Mouse (Mus musculus) CD8-positive naive resting alpha-beta T cell, adult 2 months (primary cell): ENCODE measurements at regions not wholly inside any gene's neighbourhood (a gene's known extent, or its start where the extent isn't known, plus 50 kb on each side); places are given as distances from the start of the nearest gene placed in this dataset.

ENCODE experiments used
- DNase-seq, 2 experiments: peaks; one replicate each; pipeline ENCODE4 v3.0.0; 2022; ENCODE audit warnings: low read depth in 2 of 2, low spot score in 2 of 2

DNA sequence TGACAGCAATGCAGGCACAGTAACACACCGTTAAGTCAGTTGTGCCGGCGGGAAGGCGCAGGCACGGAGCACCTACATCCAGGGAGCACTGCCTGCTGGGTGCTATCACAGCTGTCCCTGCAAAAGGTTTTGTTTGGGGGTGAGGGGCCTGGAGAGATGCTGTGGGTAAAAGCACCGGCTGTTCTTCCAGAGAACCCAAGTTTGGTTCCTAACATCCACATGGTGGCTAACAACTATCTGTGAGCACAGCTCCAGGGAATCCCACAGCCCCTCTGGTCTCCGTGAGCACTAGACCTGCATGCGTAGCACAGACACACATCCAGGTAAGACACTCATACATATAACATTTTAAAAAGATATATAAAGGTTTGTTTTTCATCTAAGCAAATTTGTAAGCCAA, 72.0 kb upstream of the Slc38a4 start:
- DNase-seq: no peak

DNA sequence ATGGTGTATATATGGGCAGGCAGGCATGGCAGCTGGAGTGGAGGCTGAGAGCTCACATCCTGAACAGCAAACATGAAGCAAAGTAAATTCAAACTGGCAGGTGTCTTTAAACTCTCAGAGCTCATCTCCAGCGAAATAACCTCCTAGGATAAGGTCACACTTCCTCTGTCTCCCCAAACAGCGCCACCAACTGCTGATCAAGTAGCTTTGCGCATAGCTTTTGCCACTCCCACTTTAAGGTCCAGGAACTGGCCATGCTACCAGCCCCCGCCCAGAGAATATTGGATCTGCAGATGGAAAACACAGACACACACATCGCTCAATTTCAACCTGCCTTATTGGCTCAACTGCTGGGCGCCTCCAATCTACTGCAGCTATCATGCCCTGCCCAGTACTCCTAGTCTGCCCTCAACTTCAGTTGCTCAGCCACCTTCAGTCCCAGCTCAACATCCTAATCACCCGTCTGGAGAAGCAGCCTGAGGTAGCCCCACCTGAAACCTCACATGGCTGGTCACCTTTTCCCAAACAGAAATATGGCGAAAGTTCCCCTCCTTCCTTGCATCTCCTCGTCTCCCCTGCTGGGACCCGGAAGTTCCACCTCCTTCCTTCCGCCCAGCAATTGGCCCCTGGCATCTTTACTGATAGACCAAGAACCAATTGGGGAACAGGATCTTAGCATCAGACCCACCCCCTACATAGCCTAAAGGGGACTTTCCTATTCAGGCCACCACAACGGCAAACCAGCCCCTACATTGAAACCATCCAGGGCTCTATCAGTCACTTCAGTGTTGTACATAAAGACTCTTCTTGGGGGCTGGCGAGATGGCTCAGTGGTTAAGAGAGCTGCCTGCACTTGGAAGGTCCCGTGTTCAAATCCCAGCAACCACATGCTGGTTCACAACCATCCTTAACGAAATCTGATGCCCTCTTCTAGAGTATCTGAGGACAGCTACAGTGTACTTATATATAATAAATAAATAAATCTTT, 70.4 kb upstream of the Slc38a4 start:
- no peak for DNase-seq

DNA sequence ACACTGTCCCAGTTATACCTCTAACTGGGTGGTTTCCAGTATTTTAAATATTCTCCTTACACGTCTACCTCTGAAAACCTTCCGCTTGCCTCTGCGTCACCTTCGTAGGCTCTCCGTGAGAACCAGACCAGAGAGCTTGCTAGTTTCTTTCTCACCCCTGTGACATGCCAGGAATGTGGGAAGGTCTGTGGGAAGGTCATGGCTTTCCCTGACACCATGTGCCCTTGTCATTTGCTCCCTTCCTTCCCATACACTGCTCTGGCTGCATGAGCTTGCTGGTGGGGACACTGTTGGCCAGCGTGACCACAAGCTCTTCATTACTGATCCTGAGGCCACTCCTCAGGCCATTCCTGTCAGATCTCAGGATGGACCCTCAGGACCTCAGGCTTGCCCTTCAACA, 66.5 kb upstream of the Slc38a4 start:
- no peak for DNase-seq

DNA sequence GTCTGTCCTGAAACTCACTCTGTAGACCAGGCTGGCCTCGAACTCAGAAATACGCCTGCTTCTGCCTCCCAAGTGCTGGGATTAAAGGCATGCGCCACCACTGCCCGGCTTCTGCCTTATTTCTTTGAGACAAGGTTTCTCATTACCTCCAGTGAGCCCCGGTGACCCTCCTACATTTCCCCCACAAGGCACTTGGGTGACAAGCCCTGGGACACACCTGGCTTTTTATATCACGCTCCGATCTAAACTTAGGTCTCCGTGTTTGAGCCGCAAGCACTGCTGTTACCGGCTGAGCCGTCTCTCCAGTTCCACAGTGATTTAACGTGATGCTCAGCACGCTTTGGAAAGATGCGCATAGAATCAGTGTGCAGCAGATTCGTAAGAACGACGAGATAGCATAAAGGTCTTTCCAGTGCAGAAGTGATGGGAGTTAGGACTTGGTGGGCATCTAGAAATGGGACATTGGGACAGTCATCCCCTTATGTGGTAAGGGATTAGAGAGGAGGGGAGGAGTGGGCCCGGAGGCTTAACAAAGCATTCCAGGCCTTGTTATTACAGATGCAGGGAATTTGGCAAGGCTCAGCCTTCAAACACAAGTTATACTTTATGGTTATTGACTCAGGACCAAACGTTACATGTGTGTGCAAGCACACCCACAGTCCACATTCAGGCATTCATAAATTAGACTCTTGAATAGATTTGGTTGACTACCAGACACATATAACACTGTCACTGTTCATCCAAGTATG, 56.9 kb upstream of the Slc38a4 start:
- no peak for DNase-seq

DNA sequence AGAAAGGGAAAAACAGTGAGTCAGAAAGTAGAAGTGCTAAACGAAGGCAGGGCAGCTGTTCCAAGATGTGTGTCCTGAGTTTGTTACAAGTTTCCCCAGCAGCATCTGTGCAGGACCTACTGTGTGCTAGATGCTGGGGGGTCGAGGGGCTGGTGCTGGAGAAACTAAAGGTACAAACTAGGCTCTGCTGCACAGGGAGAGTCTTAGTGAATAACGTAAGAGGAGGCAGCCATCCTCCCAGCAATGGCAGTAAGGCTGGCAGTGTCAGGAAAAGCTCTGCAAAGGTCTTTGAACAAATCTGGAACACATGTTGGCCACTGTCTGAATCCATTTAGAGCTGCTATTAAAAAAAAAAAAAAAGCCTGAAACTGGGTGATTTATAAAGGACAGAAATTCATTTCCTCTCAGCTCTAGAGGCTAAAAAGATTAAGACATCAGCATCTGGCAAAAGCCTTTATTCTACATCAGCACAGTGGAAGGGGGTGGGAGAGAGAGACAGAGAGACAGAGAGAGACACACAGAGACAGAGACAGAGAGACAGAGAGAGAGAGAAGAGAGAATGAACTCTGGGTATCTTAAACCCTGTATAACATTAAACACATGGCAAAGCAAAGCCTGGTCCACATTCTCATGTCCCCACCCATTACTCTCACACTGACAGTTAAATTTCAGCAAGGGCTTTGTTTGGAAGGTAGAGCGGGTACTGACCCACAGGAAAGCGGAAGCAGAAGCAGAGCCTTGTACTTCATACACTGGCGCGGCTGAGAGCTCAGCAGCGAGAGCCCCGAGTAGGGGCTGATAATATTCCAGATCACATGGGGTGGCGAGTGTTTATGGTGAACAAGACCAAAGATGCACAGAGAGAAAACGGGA, 55.8 kb upstream of the Slc38a4 start:
- no peak for DNase-seq

DNA sequence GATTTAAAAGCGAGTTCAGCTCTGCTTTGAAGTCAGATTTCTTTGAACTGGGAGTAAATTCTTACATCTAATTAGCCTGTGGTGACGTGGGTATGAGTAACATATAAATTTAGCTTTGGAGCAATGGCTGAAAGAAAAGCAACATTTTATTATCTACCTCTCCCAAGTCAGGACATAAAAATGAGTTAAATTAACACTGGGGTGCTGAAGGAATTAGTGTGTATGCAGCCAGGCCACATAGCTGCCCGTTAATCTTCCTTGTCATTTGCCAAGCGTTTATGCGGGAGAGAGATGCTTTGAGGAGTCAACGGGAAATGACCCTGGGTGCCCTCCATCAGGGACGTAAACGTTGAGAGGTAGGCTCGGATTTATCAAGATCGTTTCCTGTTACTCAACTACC, 52.0 kb upstream of the Slc38a4 start:
- no peak for DNase-seq

DNA sequence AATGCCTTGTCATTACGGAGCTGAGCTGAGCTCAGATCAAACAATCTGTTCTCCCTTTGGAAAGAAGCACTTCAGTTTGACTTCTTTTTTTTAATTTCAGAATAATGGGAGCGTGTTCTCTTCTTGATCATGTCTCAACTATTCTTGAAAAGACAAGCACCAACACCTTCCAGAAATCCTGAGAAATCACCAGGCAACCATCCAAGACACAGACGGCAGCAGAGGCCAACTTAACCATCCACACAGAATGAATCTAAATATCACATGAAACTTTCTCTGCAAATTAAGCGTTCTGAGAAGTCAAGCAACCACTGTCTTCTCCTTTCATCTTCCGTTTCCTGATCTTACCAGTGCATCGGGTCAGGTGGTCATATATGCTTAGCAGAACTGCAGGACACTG, 50.8 kb upstream of the Slc38a4 start:
- no peak for DNase-seq
